Mouse (Mus musculus): ENCODE results near the gene Plcb1. TPM values are rescaled to one million over a fixed set of nuclear protein-coding genes. Genes with fewer than 3 reads are reported as not detected.

The Plcb1 gene
- polyA plus RNA-seq, 1 experiment: 2.1 TPM

GRCm38 (mm10) chr2:135485248-135485647 is 699.4 kb downstream of the Plcb1 start:
- no peak for TF ChIP-seq CTCF (IDR thresholded peaks at IDR 0.05; ENCODE audit: extremely low read depth, insufficient read length, insufficient replicate concordance, low read depth, low read length)
- no peak for TF ChIP-seq POLR2A (IDR thresholded peaks at IDR 0.05; ENCODE audit: low read depth, low read length)
- H3K4me3 ChIP-seq (ENCODE audit: low read depth, low read length): no peak overlapping the region
- no peaks in the 10 kb centered on the region for H3K27me3 ChIP-seq (ENCODE audit: control insufficient read depth, insufficient read depth, low read length)
- no peaks in the 10 kb centered on the region for H3K4me1 ChIP-seq (ENCODE audit: control insufficient read depth, insufficient read depth, insufficient read length, low read length)
- no peak overlapping the region for H3K27ac ChIP-seq (ENCODE audit: insufficient read depth, low read depth, low read length)
- no peaks in the 10 kb centered on the region for H3K36me3 ChIP-seq (ENCODE audit: control insufficient read depth, insufficient read depth, low read length)
- 72% methylated on average over 2 of the region's 2 CpGs for WGBS

- H3K4me3 ChIP-seq (ENCODE audit: low read depth, low read length): no peak overlapping the region
- no peaks in the 10 kb centered on the region for H3K27me3 ChIP-seq (ENCODE audit: control insufficient read depth, insufficient read depth, low read length)
- TF ChIP-seq POLR2A (IDR thresholded peaks at IDR 0.05; ENCODE audit: low read depth, low read length): no peak
- no peak for TF ChIP-seq CTCF (IDR thresholded peaks at IDR 0.05; ENCODE audit: extremely low read depth, insufficient read length, insufficient replicate concordance, low read depth, low read length)
- WGBS: 87% methylated on average over 2 of the region's 2 CpGs
- no peaks in the 10 kb centered on the region for H3K36me3 ChIP-seq (ENCODE audit: control insufficient read depth, insufficient read depth, low read length)
- H3K27ac ChIP-seq (ENCODE audit: insufficient read depth, low read depth, low read length): no peak overlapping the region
- H3K4me1 ChIP-seq (ENCODE audit: control insufficient read depth, insufficient read depth, insufficient read length, low read length): no peaks in the 10 kb centered on the region
Observed at GRCm38 (mm10) chr2:135488277-135488676, 702.4 kb downstream of the Plcb1 start.

GRCm38 (mm10) chr2:135489127-135489526 is 703.3 kb downstream of the Plcb1 start:
- Histone ChIP-seq H3K36me3 (ENCODE audit: control insufficient read depth, insufficient read depth, low read length) (no peaks in the 10 kb centered on the region), H3K27me3 (ENCODE audit: control insufficient read depth, insufficient read depth, low read length) (no peaks in the 10 kb centered on the region), H3K27ac (ENCODE audit: insufficient read depth, low read depth, low read length) (no peak overlapping the region), H3K4me3 (ENCODE audit: low read depth, low read length) (no peak overlapping the region), H3K4me1 (ENCODE audit: control insufficient read depth, insufficient read depth, insufficient read length, low read length) (no peaks in the 10 kb centered on the region)
- 89% methylated on average over 2 of the region's 2 CpGs for WGBS
- TF ChIP-seq POLR2A (IDR thresholded peaks at IDR 0.05; ENCODE audit: low read depth, low read length) (no peak), CTCF (IDR thresholded peaks at IDR 0.05; ENCODE audit: extremely low read depth, insufficient read length, insufficient replicate concordance, low read depth, low read length) (no peak)

GRCm38 (mm10) chr2:135492777-135493176 is 706.9 kb downstream of the Plcb1 start:
- TF ChIP-seq POLR2A (IDR thresholded peaks at IDR 0.05; ENCODE audit: low read depth, low read length) (no peak), CTCF (IDR thresholded peaks at IDR 0.05; ENCODE audit: extremely low read depth, insufficient read length, insufficient replicate concordance, low read depth, low read length) (no peak)
- Histone ChIP-seq H3K4me1 (ENCODE audit: control insufficient read depth, insufficient read depth, insufficient read length, low read length) (no peaks in the 10 kb centered on the region), H3K4me3 (ENCODE audit: low read depth, low read length) (no peak overlapping the region), H3K27me3 (ENCODE audit: control insufficient read depth, insufficient read depth, low read length) (no peaks in the 10 kb centered on the region), H3K27ac (ENCODE audit: insufficient read depth, low read depth, low read length) (no peak overlapping the region), H3K36me3 (ENCODE audit: control insufficient read depth, insufficient read depth, low read length) (no peaks in the 10 kb centered on the region)
- WGBS: 84% methylated on average over 9 of the region's 9 CpGs

GRCm38 (mm10) chr2:135496553-135496952 is 710.7 kb downstream of the Plcb1 start:
- 58% methylated on average over 3 of the region's 3 CpGs for WGBS

GRCm38 (mm10) chr2:135497251-135497650 is 711.4 kb downstream of the Plcb1 start:
- Histone ChIP-seq H3K27me3 (ENCODE audit: control insufficient read depth, insufficient read depth, low read length) (no peaks in the 10 kb centered on the region), H3K4me3 (ENCODE audit: low read depth, low read length) (no peak overlapping the region), H3K4me1 (ENCODE audit: control insufficient read depth, insufficient read depth, insufficient read length, low read length) (no peaks in the 10 kb centered on the region), H3K36me3 (ENCODE audit: control insufficient read depth, insufficient read depth, low read length) (no peaks in the 10 kb centered on the region), H3K27ac (ENCODE audit: insufficient read depth, low read depth, low read length) (no peak overlapping the region)
- 66% methylated on average over 2 of the region's 2 CpGs for WGBS
- TF ChIP-seq CTCF (IDR thresholded peaks at IDR 0.05; ENCODE audit: extremely low read depth, insufficient read length, insufficient replicate concordance, low read depth, low read length) (no peak), POLR2A (IDR thresholded peaks at IDR 0.05; ENCODE audit: low read depth, low read length) (no peak)

More at GRCm38 (mm10) chr2:135496553-135496952, 710.7 kb downstream of the Plcb1 start:
- no peaks in the 10 kb centered on the region for H3K36me3 ChIP-seq (ENCODE audit: control insufficient read depth, insufficient read depth, low read length)
- no peak overlapping the region for H3K4me3 ChIP-seq (ENCODE audit: low read depth, low read length)
- H3K4me1 ChIP-seq (ENCODE audit: control insufficient read depth, insufficient read depth, insufficient read length, low read length): no peaks in the 10 kb centered on the region
- no peaks in the 10 kb centered on the region for H3K27me3 ChIP-seq (ENCODE audit: control insufficient read depth, insufficient read depth, low read length)
- TF ChIP-seq CTCF (IDR thresholded peaks at IDR 0.05; ENCODE audit: extremely low read depth, insufficient read length, insufficient replicate concordance, low read depth, low read length) (no peak), POLR2A (IDR thresholded peaks at IDR 0.05; ENCODE audit: low read depth, low read length) (no peak)
- H3K27ac ChIP-seq (ENCODE audit: insufficient read depth, low read depth, low read length): no peak overlapping the region

GRCm38 (mm10) chr2:135500872-135501271 is 715.0 kb downstream of the Plcb1 start:
- Histone ChIP-seq H3K4me1 (ENCODE audit: control insufficient read depth, insufficient read depth, insufficient read length, low read length) (no peaks in the 10 kb centered on the region), H3K27me3 (ENCODE audit: control insufficient read depth, insufficient read depth, low read length) (no peaks in the 10 kb centered on the region), H3K4me3 (ENCODE audit: low read depth, low read length) (no peak overlapping the region), H3K36me3 (ENCODE audit: control insufficient read depth, insufficient read depth, low read length) (no peaks in the 10 kb centered on the region), H3K27ac (ENCODE audit: insufficient read depth, low read depth, low read length) (no peak overlapping the region)
- TF ChIP-seq POLR2A (IDR thresholded peaks at IDR 0.05; ENCODE audit: low read depth, low read length): no peak
- TF ChIP-seq CTCF (IDR thresholded peaks at IDR 0.05; ENCODE audit: extremely low read depth, insufficient read length, insufficient replicate concordance, low read depth, low read length): no peak
- WGBS: 53% methylated on average over 2 of the region's 2 CpGs
